Mouse (Mus musculus) adrenal gland, adult 18-20 months (tissue): ENCODE measurements around the gene Gm17334. TPM values are rescaled to one million over a fixed set of nuclear protein-coding genes. Genes with fewer than 3 reads are reported as not detected.

ENCODE experiments used
- DNase-seq, 2 experiments: peaks; one replicate each; pipeline ENCODE4 v3.0.0; 2021 to 2022; ENCODE audit warnings: low spot score in 2 of 2
- long read RNA-seq, 2 experiments: library from polyadenylated mRNA; stranded (forward); transcript quantifications; one replicate each; pipeline ENCODE4 v2.0.0; 2021
- total RNA-seq, 2 experiments: library from RNA; stranded (reverse); gene quantifications; 1 replicate in 1 of 2; 2 replicates in 1 of 2; pipeline ENCODE4 v1.2.3; 2021

The Gm17334 gene
- under 1 TPM in 1 of 2 experiments, not detected in 1; 0.80 TPM for total RNA-seq
- long read RNA-seq, experiment 1: 0 reads
- long read RNA-seq, experiment 2: 0 reads

- DNase-seq: no peak
Observed at GRCm38 (mm10) chr11:53773087-53773486, at the start of gene Gm17334. Gm17334 (minus strand) TSS chr11:53773187.

- no peak for DNase-seq
Observed at GRCm38 (mm10) chr11:53821945-53822338, 49.0 kb upstream of the Gm17334 start.

- no peak for DNase-seq
Observed at GRCm38 (mm10) chr11:53821230-53821944, 48.4 kb upstream of the Gm17334 start.

- no peak for DNase-seq
Observed at GRCm38 (mm10) chr11:53820516-53821170, 47.7 kb upstream of the Gm17334 start.

GRCm38 (mm10) chr11:53819511-53819910 is 46.5 kb upstream of the Gm17334 start:
- DNase-seq: no peak

GRCm38 (mm10) chr11:53818794-53819193 is 45.8 kb upstream of the Gm17334 start:
- no peak for DNase-seq

GRCm38 (mm10) chr11:53816841-53817375 is 43.9 kb upstream of the Gm17334 start:
- DNase-seq: no peak

GRCm38 (mm10) chr11:53814810-53815209 is 41.8 kb upstream of the Gm17334 start:
- DNase-seq: no peak

GRCm38 (mm10) chr11:53813001-53813868 is 40.2 kb upstream of the Gm17334 start:
- DNase-seq: peak; percentile 27 to 56

GRCm38 (mm10) chr11:53811312-53811711 is 38.3 kb upstream of the Gm17334 start:
- DNase-seq: no peak

- no peak for DNase-seq
Observed at GRCm38 (mm10) chr11:53810749-53811148, 37.8 kb upstream of the Gm17334 start.

- no peak for DNase-seq
Observed at GRCm38 (mm10) chr11:53810156-53810555, 37.2 kb upstream of the Gm17334 start.

- DNase-seq: no peak
Observed at GRCm38 (mm10) chr11:53809354-53809753, 36.4 kb upstream of the Gm17334 start.

GRCm38 (mm10) chr11:53805786-53806185 is 32.8 kb upstream of the Gm17334 start:
- peak in 1 of 2 experiments; percentile 42 for DNase-seq

- no peak for DNase-seq
Observed at GRCm38 (mm10) chr11:53804569-53805344, 31.8 kb upstream of the Gm17334 start.

- no peak for DNase-seq
Observed at GRCm38 (mm10) chr11:53803494-53803893, 30.5 kb upstream of the Gm17334 start.

GRCm38 (mm10) chr11:53803093-53803492 is 30.1 kb upstream of the Gm17334 start:
- DNase-seq: no peak

GRCm38 (mm10) chr11:53800975-53801374 is 28.0 kb upstream of the Gm17334 start:
- DNase-seq: no peak

- DNase-seq: no peak
Observed at GRCm38 (mm10) chr11:53800036-53800435, 27.0 kb upstream of the Gm17334 start.

GRCm38 (mm10) chr11:53798041-53798711 is 25.2 kb upstream of the Gm17334 start:
- no peak for DNase-seq
